Mouse (Mus musculus): ENCODE data around the gene Spint2.

The Spint2 gene

DNA sequence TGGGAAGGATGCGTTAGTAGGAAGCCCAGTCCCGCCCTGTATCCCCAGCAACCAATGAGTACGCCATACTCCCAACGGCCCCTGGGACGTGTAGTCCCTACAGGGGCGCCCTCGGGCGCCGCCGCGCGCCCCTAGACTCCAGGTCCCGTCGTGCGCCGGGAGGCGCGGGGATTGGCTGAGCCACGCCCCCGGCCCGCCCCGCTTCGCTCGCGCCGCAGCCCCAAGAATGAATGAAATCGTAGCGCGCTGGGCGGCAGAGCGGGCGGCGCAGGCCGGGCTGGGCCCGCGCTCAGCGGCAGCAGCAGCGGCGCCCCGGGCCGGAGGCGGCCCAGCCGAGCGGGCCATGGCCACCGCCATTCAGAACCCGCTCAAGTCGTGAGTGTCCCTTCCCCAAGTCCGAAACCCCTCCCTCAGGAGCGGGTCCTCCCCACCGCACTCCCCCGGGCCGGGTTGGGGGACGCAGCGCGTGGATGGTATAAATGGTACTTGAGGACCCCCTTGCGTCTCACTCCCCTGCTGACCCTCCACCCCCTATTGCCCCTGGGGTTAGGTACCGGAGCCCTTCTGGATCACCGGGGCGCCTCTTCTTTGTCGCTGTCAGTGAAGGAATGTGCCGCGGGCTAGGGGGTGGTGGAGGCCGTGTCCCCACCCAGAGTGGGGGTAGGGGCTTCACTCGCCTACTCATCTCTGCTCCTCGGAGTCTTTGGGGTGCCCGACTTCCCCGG is 22.2 kb upstream of the Spint2 start, which contains the start of gene Dpf1:
Dpf1 (plus strand) TSS at position 214 of the 725 bp plus-strand sequence.
- peak; percentile 45 to 46 for DNase-seq

DNA sequence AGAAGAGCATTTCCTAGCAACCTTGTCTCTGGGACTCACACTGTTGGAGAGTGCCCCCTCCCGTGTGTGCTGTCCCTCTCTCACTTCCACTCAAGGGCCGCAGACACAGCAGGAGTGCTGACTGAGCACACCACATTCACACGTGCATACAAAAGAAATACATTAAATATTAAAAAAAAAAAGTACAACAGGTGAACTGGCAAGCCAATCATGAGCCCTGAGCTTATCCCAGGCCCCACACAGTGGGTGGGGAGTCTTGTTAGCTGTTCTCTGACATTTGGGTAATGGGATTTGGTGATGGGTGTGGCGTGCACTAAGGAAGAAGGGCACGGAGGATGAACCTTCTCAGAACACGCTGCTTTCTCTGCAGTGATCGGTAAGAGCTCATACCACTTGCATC is 20.9 kb upstream of the Spint2 start:
- DNase-seq: no peak

- peak; percentile 68 to 71 for DNase-seq
Observed at GRCm38 (mm10) chr7:29301127-29301566, 19.4 kb upstream of the Spint2 start.

DNA sequence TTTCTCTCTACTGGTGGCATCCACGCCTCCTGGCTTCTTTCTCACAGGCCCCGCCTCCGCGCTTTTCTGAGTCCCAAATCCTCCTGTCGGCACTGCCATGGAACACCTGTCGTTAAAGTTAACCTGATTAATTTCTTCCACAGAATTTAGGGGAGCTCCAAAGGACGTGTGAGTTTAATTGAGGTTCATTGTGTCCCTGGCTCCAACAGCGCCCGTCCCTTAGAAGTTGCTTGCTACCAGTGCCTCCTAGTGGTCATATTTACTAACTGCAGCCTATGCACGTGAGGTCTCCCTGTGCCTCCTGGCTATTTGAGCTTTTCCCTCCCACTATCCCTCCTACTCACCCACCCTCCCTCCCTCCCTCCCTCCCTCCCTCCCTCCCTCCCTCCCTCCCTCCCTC is 15.3 kb upstream of the Spint2 start:
- peak; percentile 66 to 70 for DNase-seq

- no peak for DNase-seq
Observed at GRCm38 (mm10) chr7:29295861-29296647, 14.3 kb upstream of the Spint2 start.

GRCm38 (mm10) chr7:29294111-29294761 is 12.5 kb upstream of the Spint2 start:
- no peak for DNase-seq

DNA sequence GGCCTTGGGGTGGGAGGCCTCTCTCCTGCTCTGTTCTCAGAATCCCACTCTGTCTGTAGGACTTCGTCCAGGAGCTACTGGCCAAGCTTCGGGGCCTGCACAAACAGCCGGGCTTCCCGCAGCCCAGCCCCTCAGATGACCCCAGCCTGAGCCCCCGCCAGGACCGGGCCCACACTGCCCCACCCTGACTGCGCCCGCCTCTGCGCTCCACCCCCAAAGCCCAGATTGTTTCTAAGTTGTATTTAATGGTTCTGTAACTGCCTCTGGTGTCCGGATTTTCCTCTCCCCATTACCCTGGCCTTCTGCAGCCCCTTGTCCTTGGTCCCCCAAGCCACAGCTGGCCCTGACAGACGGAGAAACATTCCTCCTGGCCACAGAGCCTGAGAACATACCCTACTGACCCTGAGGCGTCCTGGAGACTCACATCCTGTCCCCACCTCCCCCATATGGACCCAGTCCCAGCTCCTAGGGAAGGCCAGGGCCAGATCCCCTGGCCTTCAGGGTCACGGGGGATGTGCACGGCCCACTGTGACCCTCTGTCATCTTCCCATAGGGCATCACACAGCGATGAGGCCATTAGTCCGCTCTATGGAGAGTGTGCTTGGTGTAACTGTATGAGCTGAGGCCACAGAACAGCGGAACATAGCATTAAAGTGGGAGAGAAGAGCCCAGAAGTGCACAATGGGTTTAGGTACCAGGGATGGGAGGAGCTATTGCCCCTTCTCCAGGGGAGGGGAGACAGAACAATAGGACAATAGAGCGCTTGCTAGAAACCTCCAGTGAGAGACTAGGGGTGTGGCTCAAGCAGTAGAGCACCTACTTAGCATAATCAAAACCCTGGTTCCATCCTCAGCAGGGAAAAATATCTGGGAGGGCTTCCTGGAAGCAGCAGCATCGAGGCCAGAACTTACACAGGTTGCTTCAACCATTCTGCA is 11.7 kb upstream of the Spint2 start:
- no peak for DNase-seq

GRCm38 (mm10) chr7:29292458-29293098 is 10.9 kb upstream of the Spint2 start:
- DNase-seq: no peak

DNA sequence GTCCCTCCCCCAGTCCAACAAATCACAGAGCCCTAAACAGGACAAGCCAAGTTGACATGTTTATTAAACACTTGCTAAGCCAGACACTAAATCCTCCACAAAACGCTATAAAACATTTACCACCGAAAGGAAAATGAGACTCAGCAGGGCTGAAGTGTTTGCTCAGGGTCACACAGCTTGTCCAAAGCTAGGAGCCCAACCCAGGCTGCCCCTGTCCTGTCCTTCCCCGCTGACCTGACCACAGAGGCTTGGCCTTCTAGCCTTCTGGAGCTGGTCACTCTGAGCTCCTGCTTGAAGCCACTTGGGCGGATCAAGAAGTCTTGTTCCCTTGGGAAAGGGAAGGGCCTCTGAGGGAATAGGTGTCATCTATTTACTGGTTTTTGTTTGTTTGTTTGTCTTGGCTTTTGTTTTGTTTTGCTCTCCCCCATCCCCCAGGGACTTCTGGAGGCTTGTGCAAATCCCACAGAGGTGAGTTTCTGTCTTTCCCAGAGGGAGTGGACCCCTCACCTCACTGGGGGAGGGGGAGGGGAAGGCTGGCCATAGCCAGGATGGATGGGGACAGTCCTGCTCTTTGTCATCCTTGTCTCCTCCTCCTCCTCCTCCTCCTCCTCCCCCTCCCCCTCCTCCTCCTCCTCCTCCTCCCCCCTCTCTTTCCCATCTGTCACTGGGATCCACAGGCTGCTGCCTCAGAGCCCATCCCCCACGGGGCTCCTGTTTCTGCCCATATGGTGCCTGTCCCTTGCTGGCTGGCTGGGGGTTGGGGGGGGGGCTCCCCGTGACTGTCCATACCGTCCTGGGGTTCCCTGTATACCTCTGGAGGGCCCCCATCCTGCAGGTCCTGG is 10.1 kb upstream of the Spint2 start:
- no peak for DNase-seq

GRCm38 (mm10) chr7:29290691-29291485 is 9.2 kb upstream of the Spint2 start:
- no peak for DNase-seq

GRCm38 (mm10) chr7:29289856-29290255 is 8.1 kb upstream of the Spint2 start:
- no peak for DNase-seq

DNA sequence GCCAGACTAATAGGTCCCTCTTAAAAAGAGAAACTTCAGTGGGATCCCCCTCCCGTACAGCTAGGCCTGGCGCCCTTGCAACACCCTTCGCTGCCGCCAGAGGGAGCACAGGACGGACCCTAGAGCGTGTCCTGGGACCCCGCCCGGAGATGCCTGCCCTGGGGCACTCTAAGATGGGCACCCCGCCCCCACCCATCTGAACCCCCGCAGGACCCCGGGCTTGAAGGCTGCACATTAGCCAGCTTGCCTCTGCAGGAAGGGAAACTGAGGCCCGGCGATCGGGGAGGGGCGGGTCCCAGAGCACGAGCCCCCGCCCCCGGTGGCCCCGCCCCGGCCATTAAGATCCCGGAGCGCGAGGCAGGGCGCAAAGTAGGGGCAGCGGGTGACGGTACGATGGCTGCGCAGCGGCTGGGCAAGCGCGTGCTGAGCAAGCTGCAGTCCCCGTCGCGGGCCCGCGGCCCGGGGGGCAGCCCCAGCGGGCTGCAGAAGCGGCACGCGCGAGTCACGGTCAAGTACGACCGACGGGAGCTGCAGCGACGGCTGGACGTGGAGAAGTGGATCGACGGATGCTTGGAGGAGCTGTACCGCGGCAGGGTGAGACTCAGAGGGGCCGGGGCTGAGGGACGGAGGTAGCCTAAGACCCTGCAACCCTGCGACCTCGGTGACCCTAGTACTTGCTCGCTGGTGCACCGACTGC is 7.4 kb upstream of the Spint2 start, which contains the start of gene Ppp1r14a:
Ppp1r14a (plus strand) TSS at position 367 of the 697 bp plus-strand sequence.
- peak; percentile 81 for DNase-seq

DNA sequence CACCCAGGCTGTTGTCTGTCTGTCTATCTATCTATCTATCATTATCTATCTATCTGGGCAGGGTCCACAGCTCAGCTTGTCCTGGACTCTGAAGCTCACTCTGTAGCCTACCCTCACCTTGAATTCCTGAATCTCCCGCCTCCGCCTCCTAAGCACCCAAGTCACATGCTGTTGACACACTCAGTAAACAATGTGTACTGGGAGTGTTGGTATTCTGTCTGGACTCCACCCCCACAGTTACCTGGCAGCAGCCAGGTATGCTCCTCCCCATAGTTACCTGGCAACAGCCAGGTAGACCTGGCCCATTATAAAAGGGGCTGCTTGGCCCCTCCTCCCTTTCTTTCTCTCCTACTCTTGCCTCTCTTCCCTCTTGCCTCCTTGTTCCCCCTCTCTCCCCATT is 6.4 kb upstream of the Spint2 start:
- no peak for DNase-seq

GRCm38 (mm10) chr7:29287481-29287880 is 5.8 kb upstream of the Spint2 start:
- no peak for DNase-seq

GRCm38 (mm10) chr7:29284523-29284922 is 2.8 kb upstream of the Spint2 start:
- no peak for DNase-seq

DNA sequence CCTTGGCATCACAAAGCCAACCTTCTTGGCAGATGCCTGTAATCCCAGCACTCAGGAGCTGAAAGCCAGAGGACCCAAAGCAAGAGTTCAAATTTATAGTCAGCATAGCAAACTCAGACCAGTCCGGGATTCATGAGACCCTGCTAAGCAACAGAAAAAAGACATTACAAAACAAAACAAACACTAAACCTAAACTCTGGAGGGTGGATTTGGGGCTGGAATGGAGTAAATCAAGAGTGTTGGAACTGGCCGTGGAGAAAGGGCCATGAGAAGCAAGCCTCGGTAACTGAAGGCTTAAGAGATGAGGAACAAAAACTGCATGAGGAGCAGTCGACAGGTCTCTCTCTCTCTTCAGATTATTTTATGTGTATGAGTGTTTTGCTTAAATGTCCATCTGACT is 2.2 kb upstream of the Spint2 start:
- no peak for DNase-seq

GRCm38 (mm10) chr7:29282074-29282554 is 402 bp upstream of the Spint2 start:
- DNase-seq: no peak

GRCm38 (mm10) chr7:29280801-29281200 is 911 bp downstream of the Spint2 start:
- DNase-seq: no peak

GRCm38 (mm10) chr7:29279924-29280323 is 1.8 kb downstream of the Spint2 start:
- no peak for DNase-seq

Measured in B cell, adult 2 months (primary cell).